Mouse (Mus musculus): Measurements from ENCODE around the gene Casq2. TPM values are rescaled to one million over a fixed set of nuclear protein-coding genes. Genes with fewer than 3 reads are reported as not detected.

The Casq2 gene
- total RNA-seq, 2 experiments from 2014 or later: 0.68 to 1.4 TPM

GRCm38 (mm10) chr3:102140606-102141005 is 54.4 kb downstream of the Casq2 start:
- intact Hi-C loops (cut with DNase I): no loop called here
- no peak for TF ChIP-seq CTCF (IDR thresholded peaks at IDR 0.05)

GRCm38 (mm10) chr3:102141451-102141850 is 55.2 kb downstream of the Casq2 start:
- no peak overlapping the region for H3K4me3 ChIP-seq
- no peak for TF ChIP-seq CTCF (IDR thresholded peaks at IDR 0.05)
- intact Hi-C loops (cut with DNase I): no loop called here
- H3K27ac ChIP-seq: no peak overlapping the region
- DNase-seq (ENCODE audit: extremely low spot score in 1 of 2, low spot score in 2 of 2): no peak

More at GRCm38 (mm10) chr3:102140606-102141005, 54.4 kb downstream of the Casq2 start:
- DNase-seq (ENCODE audit: extremely low spot score in 1 of 2, low spot score in 2 of 2): no peak
- Histone ChIP-seq H3K4me3 (no peak overlapping the region), H3K27ac (no peak overlapping the region)

- Histone ChIP-seq H3K4me3 (no peak overlapping the region), H3K27ac (no peak overlapping the region)
- TF ChIP-seq CTCF (IDR thresholded peaks at IDR 0.05): no peak
- intact Hi-C loops (cut with DNase I): no loop called here
- no peak for DNase-seq (ENCODE audit: extremely low spot score in 1 of 2, low spot score in 2 of 2)
Measured at GRCm38 (mm10) chr3:102141893-102142292, 55.7 kb downstream of the Casq2 start.

- no peak for DNase-seq (ENCODE audit: extremely low spot score in 1 of 2, low spot score in 2 of 2)
- H3K4me3 ChIP-seq: no peak overlapping the region
- no peak for TF ChIP-seq CTCF (IDR thresholded peaks at IDR 0.05)
- no peak overlapping the region for H3K27ac ChIP-seq
- intact Hi-C loops (cut with DNase I): no loop called here
Measured at GRCm38 (mm10) chr3:102142947-102143346, 56.7 kb downstream of the Casq2 start.

GRCm38 (mm10) chr3:102143536-102143935 is 57.3 kb downstream of the Casq2 start:
- intact Hi-C loops (cut with DNase I): no loop called here
- DNase-seq (ENCODE audit: extremely low spot score in 1 of 2, low spot score in 2 of 2): no peak
- H3K4me3 ChIP-seq: no peak overlapping the region
- H3K27ac ChIP-seq: no peak overlapping the region
- no peak for TF ChIP-seq CTCF (IDR thresholded peaks at IDR 0.05)

GRCm38 (mm10) chr3:102144401-102144800 is 58.2 kb downstream of the Casq2 start:
- Histone ChIP-seq H3K4me3 (no peak overlapping the region), H3K27ac (no peak overlapping the region)
- DNase-seq (ENCODE audit: extremely low spot score in 1 of 2, low spot score in 2 of 2): no peak
- no peak for TF ChIP-seq CTCF (IDR thresholded peaks at IDR 0.05)
- intact Hi-C loops (cut with DNase I): no loop called here

GRCm38 (mm10) chr3:102145645-102146386 is 59.6 kb downstream of the Casq2 start:
- no peak for TF ChIP-seq CTCF (IDR thresholded peaks at IDR 0.05)
- Histone ChIP-seq H3K27ac (no peak overlapping the region), H3K4me3 (no peak overlapping the region)
- intact Hi-C loops (cut with DNase I): no loop called here
- DNase-seq (ENCODE audit: extremely low spot score in 1 of 2, low spot score in 2 of 2): no peak

GRCm38 (mm10) chr3:102146428-102146827 is 60.2 kb downstream of the Casq2 start:
- no peak for TF ChIP-seq CTCF (IDR thresholded peaks at IDR 0.05)
- H3K4me3 ChIP-seq: no peak overlapping the region
- no peak for DNase-seq (ENCODE audit: extremely low spot score in 1 of 2, low spot score in 2 of 2)
- H3K27ac ChIP-seq: no peak overlapping the region
- intact Hi-C loops (cut with DNase I): no loop called here

- Histone ChIP-seq H3K27ac (no peak overlapping the region), H3K4me3 (no peak overlapping the region)
- intact Hi-C loops (cut with DNase I): no loop called here
- DNase-seq (ENCODE audit: extremely low spot score in 1 of 2, low spot score in 2 of 2): no peak
- TF ChIP-seq CTCF (IDR thresholded peaks at IDR 0.05): no peak
Measured at GRCm38 (mm10) chr3:102147189-102147588, 61.0 kb downstream of the Casq2 start.

GRCm38 (mm10) chr3:102149941-102150340 is 63.7 kb downstream of the Casq2 start:
- intact Hi-C loops (cut with DNase I): no loop called here

GRCm38 (mm10) chr3:102151850-102152249 is 65.6 kb downstream of the Casq2 start:
- H3K4me3 ChIP-seq: no peak overlapping the region
- H3K27ac ChIP-seq: no peak overlapping the region
- intact Hi-C loops (cut with DNase I): no loop called here
- no peak for TF ChIP-seq CTCF (IDR thresholded peaks at IDR 0.05)
- DNase-seq (ENCODE audit: extremely low spot score in 1 of 2, low spot score in 2 of 2): no peak

More at GRCm38 (mm10) chr3:102149941-102150340, 63.7 kb downstream of the Casq2 start:
- no peak for DNase-seq (ENCODE audit: extremely low spot score in 1 of 2, low spot score in 2 of 2)
- Histone ChIP-seq H3K27ac (no peak overlapping the region), H3K4me3 (no peak overlapping the region)
- no peak for TF ChIP-seq CTCF (IDR thresholded peaks at IDR 0.05)

GRCm38 (mm10) chr3:102152471-102152870 is 66.3 kb downstream of the Casq2 start:
- no peak overlapping the region for H3K4me3 ChIP-seq

GRCm38 (mm10) chr3:102152872-102153271 is 66.7 kb downstream of the Casq2 start:
- TF ChIP-seq CTCF (IDR thresholded peaks at IDR 0.05): no peak
- Histone ChIP-seq H3K27ac (no peak overlapping the region), H3K4me3 (no peak overlapping the region)
- no peak for DNase-seq (ENCODE audit: extremely low spot score in 1 of 2, low spot score in 2 of 2)
- intact Hi-C loops (cut with DNase I): no loop called here

More at GRCm38 (mm10) chr3:102152471-102152870, 66.3 kb downstream of the Casq2 start:
- intact Hi-C loops (cut with DNase I): no loop called here
- DNase-seq (ENCODE audit: extremely low spot score in 1 of 2, low spot score in 2 of 2): no peak
- no peak overlapping the region for H3K27ac ChIP-seq
- TF ChIP-seq CTCF (IDR thresholded peaks at IDR 0.05): no peak

All from left cerebral cortex, adult 2 months (tissue).